Mouse (Mus musculus) bone marrow, adult 2 months (tissue): ENCODE results near the gene Fgfr2. TPM values are rescaled to one million over a fixed set of nuclear protein-coding genes. Genes with fewer than 3 reads are reported as not detected.

Experiments
- H3K27ac ChIP-seq: fragments of 200-500 bp; 2 replicates; pipeline ENCODE4 v1.5.1; 2012; ENCODE audit warnings: low read depth, mild to moderate bottlenecking, control low read depth, inconsistent platforms, low read length; ENCODE audit not compliant: control insufficient read depth, poor library complexity, insufficient read depth
- H3K4me1 ChIP-seq: fragments of 200-500 bp; 2 replicates; pipeline ENCODE4 v1.6.1; 2011; ENCODE audit warnings: low read length; ENCODE audit not compliant: control insufficient read depth, insufficient read depth
- H3K4me3 ChIP-seq: fragments of 200-500 bp; replicated peaks from 2 replicates; pipeline ENCODE3; 2011; ENCODE audit warnings: mild to moderate bottlenecking, low read depth, low read length, control low read depth; ENCODE audit not compliant: control insufficient read depth
- CTCF ChIP-seq: fragments of 200-500 bp; IDR thresholded peaks from 2 replicates; pipeline ENCODE4 v1.5.1; 2011; ENCODE audit warnings: low read length, control low read depth; ENCODE audit not compliant: control insufficient read depth, insufficient read depth
- POLR2A ChIP-seq: fragments of 200-500 bp; IDR thresholded peaks from 2 replicates; pipeline ENCODE4 v1.6.1; 2011; ENCODE audit warnings: low read depth, mild to moderate bottlenecking, control low read depth, low read length, borderline replicate concordance; ENCODE audit not compliant: control insufficient read depth
- WGBS: fragments of 180-500 bp; shearing (Covaris S2); methylation state at CpG from one replicate; pipeline ENCODE4 v1.1.7; 2018; 5-methylcytosine and 5-hydroxymethylcytosine counted together
- polyA plus RNA-seq: library from polyadenylated mRNA; stranded (reverse); fragments of >200 nt; gene quantifications from 2 replicates; pipeline ENCODE4 v1.2.4, GENCODE M21; 2011; ENCODE audit warnings: low replicate concordance; ENCODE audit not compliant: missing spikeins, insufficient read depth, insufficient read length

Fgfr2 gene
- polyA plus RNA-seq, 1 experiment, result 8.2 TPM

DNA sequence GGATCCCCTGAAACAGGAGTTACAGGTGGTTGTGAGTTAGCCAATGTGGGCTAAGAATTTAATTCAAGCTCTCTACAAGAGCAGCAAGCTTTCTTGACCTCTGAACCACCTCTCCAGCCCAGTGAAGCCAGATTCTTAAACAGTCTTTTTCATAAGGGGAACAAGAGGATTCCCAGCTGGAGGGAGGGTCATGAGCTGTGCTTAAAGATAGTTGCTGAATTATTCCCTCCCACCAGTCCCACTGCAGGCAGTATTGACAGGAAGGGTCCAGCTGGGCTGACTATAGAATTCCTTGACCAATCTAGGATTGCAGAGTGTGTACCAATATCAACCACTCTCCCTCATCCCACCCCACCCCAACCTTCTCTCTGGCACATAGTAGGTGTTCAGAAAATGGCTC lies 654.8 kb downstream of the Fgfr2 start:
- TF ChIP-seq CTCF (no peak), POLR2A (no peak)
- H3K4me3 ChIP-seq, result no peak overlapping the region
- H3K27ac ChIP-seq, result no peak overlapping the region
- peaks cover 2% of the 10 kb centered on the region; the same call in 1 of the 2 replicates for H3K4me1 ChIP-seq

DNA sequence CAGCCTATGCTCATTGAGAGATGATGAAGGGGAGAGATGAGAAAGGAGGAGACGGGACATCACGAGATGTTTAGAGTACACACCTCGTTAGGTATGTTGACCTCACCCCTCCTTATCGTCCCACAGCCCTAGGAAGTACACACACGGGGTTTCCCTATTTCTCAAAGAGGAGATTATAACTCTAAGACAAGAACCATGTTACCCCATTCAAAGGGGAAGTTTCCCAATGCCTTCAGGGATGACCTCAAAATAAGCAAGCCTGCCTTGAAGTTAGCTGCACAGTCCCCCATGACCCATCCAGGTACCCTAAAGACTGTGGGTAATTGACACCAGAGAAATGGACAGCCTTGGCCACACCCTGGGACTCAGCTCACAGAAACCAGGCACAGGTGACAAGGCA lies 657.3 kb downstream of the Fgfr2 start:
- TF ChIP-seq CTCF (no peak), POLR2A (no peak)
- Histone ChIP-seq H3K4me3 (no peak overlapping the region), H3K27ac (no peak overlapping the region), H3K4me1 (peaks cover 2% of the 10 kb centered on the region; the same call in 1 of the 2 replicates)
- 37% methylated on average over 5 of the region's 5 CpGs for WGBS

DNA sequence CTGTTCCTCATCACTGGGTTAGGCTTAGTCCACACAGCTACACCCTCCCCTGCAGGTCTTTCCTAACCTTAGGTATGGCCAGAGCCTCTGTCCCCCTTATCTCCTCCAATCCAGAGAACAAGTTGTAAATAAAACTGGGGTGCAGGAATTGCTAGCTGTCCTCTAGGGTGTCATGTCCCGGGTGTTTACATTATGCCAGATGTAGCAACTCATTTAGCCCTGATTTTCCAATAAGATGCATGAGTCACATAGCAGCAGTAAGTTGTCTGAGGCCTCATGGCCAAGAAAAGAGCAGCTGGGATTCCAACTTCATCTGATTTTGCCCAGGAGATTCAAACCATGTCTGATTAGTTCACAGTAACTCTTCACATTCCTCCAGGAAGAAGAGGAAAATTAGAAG lies 658.3 kb downstream of the Fgfr2 start:
- WGBS, result 63% methylated on average over 1 of the region's 1 CpGs
- Histone ChIP-seq H3K4me1 (peaks cover 2% of the 10 kb centered on the region; the same call in 1 of the 2 replicates), H3K27ac (no peak overlapping the region), H3K4me3 (no peak overlapping the region)
- TF ChIP-seq CTCF (no peak), POLR2A (no peak)

DNA sequence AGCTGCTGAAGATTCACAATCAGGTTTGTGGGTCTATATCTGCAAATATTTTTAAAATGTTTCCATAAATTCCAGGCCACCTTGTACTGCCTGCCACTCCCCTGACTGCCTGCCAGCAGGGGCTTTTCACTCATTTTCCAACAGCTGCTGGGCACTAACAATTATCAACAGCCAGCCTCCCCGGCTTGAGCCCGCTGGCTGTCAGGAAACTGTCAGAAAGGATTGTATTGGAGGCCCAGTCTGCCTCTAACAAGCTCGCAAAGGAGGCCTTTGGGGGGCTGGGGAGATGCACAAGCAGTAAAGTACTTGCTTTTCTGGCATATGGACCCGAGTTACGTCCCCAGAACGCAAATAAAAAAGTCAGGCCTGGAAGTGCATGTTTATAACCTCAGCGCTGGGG lies 664.7 kb downstream of the Fgfr2 start:
- 81% methylated on average over 7 of the region's 7 CpGs for WGBS
- no peaks in the 10 kb centered on the region; the same call in 1 of the 2 replicates for H3K4me1 ChIP-seq
- no peak for TF ChIP-seq POLR2A
- TF ChIP-seq CTCF, result no peak
- no peak overlapping the region for H3K4me3 ChIP-seq
- no peak overlapping the region for H3K27ac ChIP-seq

DNA sequence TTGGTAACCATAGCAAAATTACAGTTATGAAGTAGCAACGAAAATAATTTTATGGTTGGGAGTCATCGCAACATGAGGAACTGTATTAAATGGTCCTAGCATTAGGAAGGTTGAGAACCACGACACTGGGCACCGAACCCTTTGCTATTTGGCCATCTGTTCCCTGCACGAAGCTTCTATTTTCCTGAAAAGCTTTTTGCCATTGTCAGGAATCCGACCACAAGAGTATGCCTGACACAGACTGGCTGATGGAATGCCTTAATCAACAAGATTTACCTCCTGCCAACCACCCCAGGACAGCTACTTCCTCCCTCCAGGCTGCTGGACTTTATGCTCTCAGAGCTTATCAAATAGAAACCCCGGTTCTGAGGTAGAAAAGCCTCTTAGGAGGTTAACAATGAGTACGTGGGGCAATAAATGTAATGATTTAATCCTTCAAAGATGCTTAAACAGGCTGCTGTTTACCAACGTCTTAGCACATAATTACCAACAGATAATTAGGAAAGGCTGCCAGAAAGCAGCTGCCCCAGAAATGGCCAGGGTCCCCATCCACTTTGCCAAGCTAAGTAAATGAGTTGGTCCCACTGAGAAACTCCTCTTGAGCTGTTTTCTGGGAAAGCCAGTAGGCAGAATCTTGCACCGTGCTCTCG lies 668.0 kb downstream of the Fgfr2 start:
- Histone ChIP-seq H3K4me3 (no peak overlapping the region), H3K4me1 (no peaks in the 10 kb centered on the region), H3K27ac (no peak overlapping the region)
- WGBS, result 39% methylated on average over 11 of the region's 11 CpGs
- TF ChIP-seq POLR2A, result no peak
- TF ChIP-seq CTCF, result no peak

DNA sequence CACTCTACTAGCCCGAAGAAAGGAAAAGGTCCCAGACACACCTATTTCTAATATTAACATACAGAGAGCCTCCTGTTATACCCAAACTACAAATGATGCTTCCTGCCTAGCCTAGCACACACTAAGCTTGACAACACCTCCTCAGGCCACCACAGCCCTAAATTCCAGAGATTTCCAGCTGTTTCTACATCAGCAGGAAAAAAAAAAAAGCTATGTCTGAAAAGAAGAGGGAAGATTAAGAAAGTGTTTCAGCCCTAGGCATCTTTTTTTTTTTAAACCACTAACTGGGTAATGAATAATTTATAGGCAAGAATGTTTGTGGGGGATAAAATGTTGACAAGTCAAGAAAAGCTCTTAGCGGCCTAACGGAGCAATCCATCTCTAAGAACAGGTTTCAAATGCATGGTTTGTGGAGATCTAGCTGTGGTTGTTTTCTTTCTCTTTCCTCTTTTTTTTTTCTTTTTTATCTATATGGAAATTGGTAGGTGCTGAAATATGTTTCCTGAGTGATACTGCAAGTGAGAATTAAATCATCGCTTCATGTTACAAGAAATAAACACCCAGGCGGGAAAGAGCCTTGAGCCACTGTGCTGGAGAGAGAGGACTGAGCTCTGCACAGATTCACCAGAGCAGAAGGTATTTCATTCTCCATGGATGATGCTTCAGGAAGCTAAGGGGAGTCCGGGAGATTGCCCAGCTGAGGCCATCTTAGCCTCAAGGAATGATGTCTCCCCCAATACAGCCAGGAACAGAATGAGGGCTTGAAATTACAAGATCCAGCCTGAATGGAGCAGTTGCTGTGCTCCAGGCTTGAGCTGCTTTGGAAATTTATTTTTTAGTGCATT lies 673.0 kb downstream of the Fgfr2 start:
- no peak for TF ChIP-seq POLR2A
- TF ChIP-seq CTCF, result no peak
- no peak overlapping the region for H3K4me3 ChIP-seq
- H3K4me1 ChIP-seq, result no peaks in the 10 kb centered on the region; the same call in 1 of the 2 replicates
- no peak overlapping the region for H3K27ac ChIP-seq
- 57% methylated on average over 6 of the region's 6 CpGs for WGBS

DNA sequence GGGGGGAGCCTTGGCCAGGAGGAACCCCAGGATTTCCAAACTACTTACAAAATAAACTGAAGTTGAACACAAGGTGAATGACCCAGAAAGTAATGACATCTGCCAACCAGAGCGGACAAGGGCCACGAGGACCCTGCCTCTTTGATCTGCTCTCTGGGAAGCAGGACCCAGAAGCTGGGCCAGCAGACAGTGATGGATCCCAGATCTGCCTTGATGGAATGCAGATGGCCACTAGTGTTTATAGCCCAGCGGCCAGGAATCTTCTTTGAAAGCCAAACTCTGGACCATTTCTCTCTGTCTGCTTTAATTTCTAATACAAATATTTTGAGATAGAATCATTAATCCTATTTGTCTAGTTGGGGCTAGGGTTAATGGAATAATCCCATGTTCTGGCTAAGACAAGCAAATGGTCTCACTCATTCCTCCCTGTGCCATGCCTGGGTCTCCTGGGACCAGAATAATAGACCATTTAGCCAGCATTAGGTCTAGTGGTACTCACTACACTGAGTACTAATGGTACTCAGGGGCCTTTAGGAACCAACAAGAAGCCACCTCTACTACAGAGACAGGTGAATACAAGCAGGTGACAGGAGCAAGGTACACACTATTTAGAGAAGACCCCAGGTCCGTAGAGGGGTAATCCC lies 674.5 kb downstream of the Fgfr2 start:
- Histone ChIP-seq H3K4me1 (no peaks in the 10 kb centered on the region; the same call in 1 of the 2 replicates), H3K27ac (no peak overlapping the region), H3K4me3 (no peak overlapping the region)
- 83% methylated on average over 4 of the region's 4 CpGs for WGBS
- TF ChIP-seq CTCF (no peak), POLR2A (no peak)

DNA sequence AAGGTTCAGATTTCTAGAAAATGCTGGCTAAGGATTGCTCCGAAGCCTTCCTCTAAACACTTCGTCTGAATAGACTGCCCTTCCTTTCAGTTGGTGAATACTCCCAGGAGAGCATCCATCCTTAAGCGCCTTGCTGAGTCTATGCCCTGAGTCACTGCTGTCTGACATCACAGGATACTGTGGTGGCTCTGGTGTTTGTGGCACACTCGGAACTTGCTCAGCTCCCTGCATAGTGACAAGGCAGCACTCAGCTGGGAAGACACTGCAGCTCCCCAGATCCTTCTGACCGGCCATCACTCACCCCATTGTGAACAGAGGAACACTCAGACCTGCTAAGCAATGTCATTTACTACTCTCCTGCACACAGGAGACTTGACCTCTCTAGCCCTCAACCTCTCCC lies 675.6 kb downstream of the Fgfr2 start:
- 71% methylated on average over 5 of the region's 5 CpGs for WGBS
- no peak overlapping the region for H3K27ac ChIP-seq
- H3K4me3 ChIP-seq, result no peak overlapping the region
- no peaks in the 10 kb centered on the region; the same call in 1 of the 2 replicates for H3K4me1 ChIP-seq
- TF ChIP-seq CTCF, result no peak
